Comparison of ENCODE assay signal across 8 mouse cellular contexts in genomic region chr14:32160563-32160962, GRCm38 (mm10). TPM values are rescaled to one million over a fixed set of nuclear protein-coding genes. Genes with fewer than 3 reads are reported as not detected.
A peak's percentile ranks its signal among the peaks of the same experiment; 100 is the strongest.
DNase-seq lines count a peak whose midpoint lies in the region; ATAC-seq lines count a peak whose summit lies in the region.

No protein-coding gene starts in this region.

- H3K36me3 ChIP-seq in forebrain, embryonic 13.5 days (ENCODE audit: poor library complexity, severe bottlenecking), result no peaks in the 10 kb centered on the region
- H3K36me3 ChIP-seq in liver, embryonic 13.5 days, result 0 out of 2 replicates have a peak, but pooled peaks cover 6% of the 10 kb centered on the region

- ATAC-seq in forebrain, embryonic 13.5 days, result no peak
- ATAC-seq in liver, embryonic 13.5 days (ENCODE audit: low read depth), result peak; percentile 16; the same call in 1 of the 2 replicates

- H3K9ac ChIP-seq in forebrain, embryonic 13.5 days, result peak overlapping the region; percentile 94
- H3K9ac ChIP-seq in liver, embryonic 13.5 days, result peak overlapping the region; percentile 96

- H3K4me2 ChIP-seq in forebrain, embryonic 13.5 days, result peak overlapping the region; percentile 80
- peak overlapping the region; percentile 79 for H3K4me2 ChIP-seq in liver, embryonic 13.5 days

- H3K27me3 ChIP-seq in forebrain, embryonic 13.5 days, result no peaks in the 10 kb centered on the region
- H3K27me3 ChIP-seq in liver, embryonic 13.5 days, result no peaks in the 10 kb centered on the region

- H3K4me3 ChIP-seq in forebrain, embryonic 13.5 days, result peak overlapping the region; percentile 95
- H3K4me3 ChIP-seq in liver, embryonic 13.5 days (replicated peaks), result peak overlapping the region; percentile 89

- H3K27ac ChIP-seq in forebrain, embryonic 13.5 days, result 0 out of 2 replicates have a peak overlapping the region, but pooled peaks have one; percentile 73
- peak overlapping the region; percentile 98 for H3K27ac ChIP-seq in liver, embryonic 13.5 days

- whole genome bisulfite sequencing in forebrain, embryonic 13.5 days, result 40% methylated on average over 7 of the region's 7 CpGs
- WGBS in liver, embryonic 13.5 days (ENCODE audit: insufficient replicate concordance), result 10% methylated on average over 7 of the region's 7 CpGs

- DNase-seq in embryo, embryonic 10 days (ENCODE audit: low spot score), result peak; percentile 12
- no peak for DNase-seq in embryo, embryonic 11 days
- peak; percentile 39 for DNase-seq in 416B (ENCODE audit: low read depth)
- no peak for DNase-seq in liver, embryonic 13.5 days
- DNase-seq in urinary bladder, postnatal 14 days (ENCODE audit: low spot score), result no peak
- DNase-seq in urinary bladder, adult 18-20 months (ENCODE audit: low spot score in 2 of 2), result no peak
- no peak for DNase-seq in spleen, postnatal 10 days (ENCODE audit: low spot score in 2 of 2)

- H3K4me1 ChIP-seq in forebrain, embryonic 13.5 days, result peaks cover 30% of the 10 kb centered on the region
- peaks cover 64% of the 10 kb centered on the region for H3K4me1 ChIP-seq in liver, embryonic 13.5 days (replicated peaks)

- H3K9me3 ChIP-seq in forebrain, embryonic 13.5 days (replicated peaks), result no peaks in the 10 kb centered on the region
- no peaks in the 10 kb centered on the region for H3K9me3 ChIP-seq in liver, embryonic 13.5 days (replicated peaks)

RNA-seq across cellular contexts. Expression of gene Ncoa4, which starts 0.9 kb away (rescaled TPM):
- 81.6 and 88.4 TPM in 2 replicates for polyA plus RNA-seq in forebrain, embryonic 13.5 days (2015; fragmentation: Nextera tagmentation; extraction: Ambion mirVana)
- 288 and 359 TPM in 2 replicates for polyA plus RNA-seq in liver, embryonic 13.5 days (2015; fragmentation: Nextera tagmentation; extraction: Ambion mirVana)

RNA-seq across cellular contexts. Expression of gene Msmb, which starts 18.7 kb away (rescaled TPM):
- polyA plus RNA-seq in forebrain, embryonic 13.5 days (2015; fragmentation: Nextera tagmentation; extraction: Ambion mirVana), result not detected in 2 replicates
- polyA plus RNA-seq in liver, embryonic 13.5 days (2015; fragmentation: Nextera tagmentation; extraction: Ambion mirVana), result 0.33 and 0.45 TPM in 2 replicates

RNA-seq across cellular contexts. Expression of gene Timm23, which starts 41.1 kb away (rescaled TPM):
- polyA plus RNA-seq in forebrain, embryonic 13.5 days (2015; fragmentation: Nextera tagmentation; extraction: Ambion mirVana), result 239 and 248 TPM in 2 replicates
- polyA plus RNA-seq in liver, embryonic 13.5 days (2015; fragmentation: Nextera tagmentation; extraction: Ambion mirVana), result 266 and 271 TPM in 2 replicates

RNA-seq across cellular contexts. Expression of gene Parg, which starts 41.2 kb away (rescaled TPM):
- polyA plus RNA-seq in forebrain, embryonic 13.5 days (2015; fragmentation: Nextera tagmentation; extraction: Ambion mirVana), result 36.6 and 40.8 TPM in 2 replicates
- polyA plus RNA-seq in liver, embryonic 13.5 days (2015; fragmentation: Nextera tagmentation; extraction: Ambion mirVana), result 14.6 and 18.4 TPM in 2 replicates

Comparison
In these comparisons a context has a peak if more than half of its experiments do, and no peak if none do; other contexts are left out.
1. DNase-seq: peak in embryo, embryonic 10 days (single experiment) and 416B (single experiment); none in embryo, embryonic 11 days (single experiment), liver, embryonic 13.5 days (single experiment), urinary bladder, postnatal 14 days (single experiment), urinary bladder, adult 18-20 months (0 of 2) and spleen, postnatal 10 days (0 of 2).